Mouse (Mus musculus): Measurements from ENCODE around the gene Ndrg4. TPM values are rescaled to one million over a fixed set of nuclear protein-coding genes. Genes with fewer than 3 reads are reported as not detected.
A peak's percentile ranks its signal among the peaks of the same experiment; 100 is the strongest.

The Ndrg4 gene
- polyA plus RNA-seq, 1 experiment from 2014 or later, result 21.0 TPM

DNA sequence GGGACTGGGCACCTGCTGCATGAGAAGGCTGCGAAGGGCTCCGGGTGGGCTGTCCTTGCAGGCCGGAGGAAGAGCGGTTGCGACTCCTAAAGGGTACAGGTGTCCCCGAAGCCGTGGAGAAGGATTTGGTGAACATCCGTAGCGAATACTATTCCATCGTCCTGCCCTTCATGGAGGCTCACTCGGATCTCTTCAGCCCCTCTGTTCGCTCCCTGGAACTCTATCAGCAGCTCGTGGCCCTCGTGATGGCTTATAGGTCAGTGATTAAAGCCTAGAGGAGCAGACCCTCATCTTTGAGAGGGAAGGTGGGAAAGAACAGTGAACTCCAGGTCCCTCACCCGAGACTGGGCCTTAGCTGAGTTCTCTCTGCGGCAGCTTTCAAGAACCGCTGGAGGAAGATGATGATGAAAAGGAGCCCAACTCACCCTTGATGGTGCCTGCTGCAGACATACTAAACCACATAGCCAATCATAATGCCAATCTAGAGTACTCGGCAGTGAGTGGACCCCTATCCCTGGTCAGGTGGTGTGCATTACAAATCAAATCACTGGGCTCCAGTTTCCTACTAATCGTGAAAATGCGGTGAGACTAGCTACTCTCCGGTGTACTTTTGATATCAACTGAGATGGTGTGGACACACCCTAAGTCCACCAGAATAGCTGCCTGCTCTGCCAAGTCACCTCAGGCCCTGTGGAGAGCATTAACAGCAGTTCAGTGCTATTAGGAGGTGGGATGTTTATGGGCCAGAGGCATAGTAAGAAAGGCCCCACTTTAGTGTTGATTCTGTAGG is 40.0 kb downstream of the Ndrg4 start:
- no peaks in the 10 kb centered on the region for H3K9me3 ChIP-seq (ENCODE audit: control insufficient read depth, low read depth, low read length)
- 19% methylated on average over 21 of the region's 21 CpGs for WGBS
- peak overlapping the region; percentile 64 for H3K9ac ChIP-seq (replicated peaks; ENCODE audit: low read depth, low read length)
- no peaks in the 10 kb centered on the region for H3K4me1 ChIP-seq (ENCODE audit: control insufficient read depth, insufficient read depth, low read length)
- H3K36me3 ChIP-seq (ENCODE audit: control insufficient read depth, insufficient read depth, low read length), result peaks cover 38% of the 10 kb centered on the region
- no peak overlapping the region for H3K27ac ChIP-seq (ENCODE audit: low read length)
- no peaks in the 10 kb centered on the region for H3K27me3 ChIP-seq (ENCODE audit: control insufficient read depth, insufficient read depth, low read length)
- no peak for ATAC-seq (ENCODE audit: insufficient number of reproducible peaks, insufficient read depth, low FRiP score, low read depth)
- H3K4me3 ChIP-seq (ENCODE audit: low read depth, low read length), result peak overlapping the region; percentile 76
- peak overlapping the region; percentile 91 for H3K4me2 ChIP-seq (replicated peaks; ENCODE audit: low read depth, low read length)

DNA sequence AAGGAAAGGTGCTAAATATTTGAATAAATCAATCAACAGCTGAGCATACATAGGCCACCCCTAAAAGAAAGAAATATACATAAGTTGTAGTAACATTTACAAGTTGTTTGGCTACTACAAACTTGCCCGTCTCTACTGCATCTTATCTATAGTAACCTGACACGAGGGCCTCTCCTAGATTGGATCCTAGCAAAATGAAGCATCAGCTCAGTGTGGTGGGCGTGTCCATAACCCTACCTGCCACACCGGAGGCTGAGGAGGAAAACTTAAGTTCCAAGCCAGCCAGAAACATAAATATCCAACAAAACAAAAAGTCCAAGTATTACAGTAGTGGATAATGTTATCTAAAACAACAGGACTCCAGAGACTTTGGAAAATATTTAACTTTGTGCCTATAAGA is 50.8 kb downstream of the Ndrg4 start:
- 74% methylated on average over 4 of the region's 4 CpGs for WGBS
- Histone ChIP-seq H3K9me3 (ENCODE audit: control insufficient read depth, low read depth, low read length) (no peaks in the 10 kb centered on the region), H3K27me3 (ENCODE audit: control insufficient read depth, insufficient read depth, low read length) (no peaks in the 10 kb centered on the region), H3K36me3 (ENCODE audit: control insufficient read depth, insufficient read depth, low read length) (peaks cover 81% of the 10 kb centered on the region), H3K4me1 (ENCODE audit: control insufficient read depth, insufficient read depth, low read length) (no peaks in the 10 kb centered on the region), H3K9ac (replicated peaks; ENCODE audit: low read depth, low read length) (no peak overlapping the region), H3K4me2 (replicated peaks; ENCODE audit: low read depth, low read length) (no peak overlapping the region), H3K4me3 (ENCODE audit: low read depth, low read length) (no peak overlapping the region), H3K27ac (ENCODE audit: low read length) (no peak overlapping the region)
- no peak for ATAC-seq (ENCODE audit: insufficient number of reproducible peaks, insufficient read depth, low FRiP score, low read depth)

DNA sequence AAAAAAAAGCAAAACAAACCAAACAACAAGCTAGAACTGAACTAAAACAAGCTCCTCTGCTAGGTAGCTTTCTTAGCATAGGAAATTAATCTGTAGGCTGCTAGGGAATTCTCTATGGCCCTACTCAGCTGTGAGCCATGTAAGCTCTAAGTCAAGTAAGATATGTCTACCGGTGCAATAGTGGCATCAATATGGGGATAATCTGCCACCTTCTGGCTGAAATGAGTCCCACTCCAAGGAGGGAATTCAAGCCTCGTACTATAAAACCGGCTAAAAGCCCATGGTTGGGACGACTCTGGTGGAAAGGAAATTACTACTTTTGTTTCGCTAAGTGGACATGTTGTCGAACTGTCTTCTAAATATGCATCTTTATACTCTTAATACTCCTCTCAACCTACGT is 61.8 kb downstream of the Ndrg4 start:
- Histone ChIP-seq H3K9ac (replicated peaks; ENCODE audit: low read depth, low read length) (no peak overlapping the region), H3K4me1 (ENCODE audit: control insufficient read depth, insufficient read depth, low read length) (no peaks in the 10 kb centered on the region), H3K27me3 (ENCODE audit: control insufficient read depth, insufficient read depth, low read length) (no peaks in the 10 kb centered on the region), H3K4me2 (replicated peaks; ENCODE audit: low read depth, low read length) (no peak overlapping the region), H3K9me3 (ENCODE audit: control insufficient read depth, low read depth, low read length) (no peaks in the 10 kb centered on the region), H3K36me3 (ENCODE audit: control insufficient read depth, insufficient read depth, low read length) (peaks cover 87% of the 10 kb centered on the region), H3K4me3 (ENCODE audit: low read depth, low read length) (no peak overlapping the region), H3K27ac (ENCODE audit: low read length) (no peak overlapping the region)
- WGBS, result 72% methylated on average over 7 of the region's 7 CpGs
- ATAC-seq (ENCODE audit: insufficient number of reproducible peaks, insufficient read depth, low FRiP score, low read depth), result no peak

DNA sequence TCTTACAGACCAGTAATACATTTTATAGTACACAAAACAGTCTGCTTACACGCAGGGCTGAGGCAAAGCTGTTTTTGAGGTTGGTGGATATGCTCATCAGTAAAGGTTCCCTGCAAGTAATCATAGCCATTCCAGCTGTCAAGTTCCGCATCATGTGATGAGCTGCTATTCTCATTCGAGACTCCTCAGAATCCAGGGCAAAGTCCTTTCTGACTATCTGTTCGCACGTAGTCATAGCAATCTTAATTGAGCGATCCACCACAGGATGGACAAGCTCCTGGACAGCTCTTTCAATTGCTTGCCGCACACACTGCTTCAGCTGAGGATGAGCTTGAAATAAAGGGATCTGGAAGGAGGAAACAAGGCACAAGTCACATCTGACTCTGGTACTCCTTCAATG is 65.0 kb downstream of the Ndrg4 start:
- WGBS, result 93% methylated on average over 7 of the region's 7 CpGs
- Histone ChIP-seq H3K27me3 (ENCODE audit: control insufficient read depth, insufficient read depth, low read length) (no peaks in the 10 kb centered on the region), H3K4me1 (ENCODE audit: control insufficient read depth, insufficient read depth, low read length) (no peaks in the 10 kb centered on the region), H3K9ac (replicated peaks; ENCODE audit: low read depth, low read length) (no peak overlapping the region), H3K4me2 (replicated peaks; ENCODE audit: low read depth, low read length) (no peak overlapping the region), H3K36me3 (ENCODE audit: control insufficient read depth, insufficient read depth, low read length) (peaks cover 93% of the 10 kb centered on the region), H3K4me3 (ENCODE audit: low read depth, low read length) (no peak overlapping the region), H3K9me3 (ENCODE audit: control insufficient read depth, low read depth, low read length) (no peaks in the 10 kb centered on the region), H3K27ac (ENCODE audit: low read length) (no peak overlapping the region)
- no peak for ATAC-seq (ENCODE audit: insufficient number of reproducible peaks, insufficient read depth, low FRiP score, low read depth)

DNA sequence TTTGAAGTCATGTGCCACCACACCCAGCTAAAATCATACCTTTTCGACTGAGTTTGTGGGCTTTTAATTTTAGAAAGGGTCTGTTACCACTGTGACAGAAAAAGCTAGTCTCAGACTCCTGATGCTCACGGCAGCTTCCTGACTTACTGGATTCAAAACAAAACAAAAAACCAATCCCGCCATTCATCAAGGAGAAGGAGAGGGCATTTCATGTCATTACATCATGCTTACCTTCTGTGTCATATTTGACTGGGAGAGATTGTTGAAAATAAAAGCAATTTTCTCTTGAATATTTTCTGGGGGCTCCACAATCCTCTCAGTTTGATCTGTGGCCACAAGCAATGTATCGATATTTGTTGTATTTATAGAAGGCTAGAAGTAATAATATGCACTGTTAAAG is 71.2 kb downstream of the Ndrg4 start:
- no peak for ATAC-seq (ENCODE audit: insufficient number of reproducible peaks, insufficient read depth, low FRiP score, low read depth)
- no peaks in the 10 kb centered on the region for H3K9me3 ChIP-seq (ENCODE audit: control insufficient read depth, low read depth, low read length)
- 93% methylated on average over 4 of the region's 4 CpGs for WGBS
- H3K4me1 ChIP-seq (ENCODE audit: control insufficient read depth, insufficient read depth, low read length), result no peaks in the 10 kb centered on the region
- peaks cover 86% of the 10 kb centered on the region for H3K36me3 ChIP-seq (ENCODE audit: control insufficient read depth, insufficient read depth, low read length)
- H3K4me2 ChIP-seq (replicated peaks; ENCODE audit: low read depth, low read length), result no peak overlapping the region
- no peaks in the 10 kb centered on the region for H3K27me3 ChIP-seq (ENCODE audit: control insufficient read depth, insufficient read depth, low read length)
- no peak overlapping the region for H3K27ac ChIP-seq (ENCODE audit: low read length)
- H3K4me3 ChIP-seq (ENCODE audit: low read depth, low read length), result no peak overlapping the region
- H3K9ac ChIP-seq (replicated peaks; ENCODE audit: low read depth, low read length), result no peak overlapping the region

DNA sequence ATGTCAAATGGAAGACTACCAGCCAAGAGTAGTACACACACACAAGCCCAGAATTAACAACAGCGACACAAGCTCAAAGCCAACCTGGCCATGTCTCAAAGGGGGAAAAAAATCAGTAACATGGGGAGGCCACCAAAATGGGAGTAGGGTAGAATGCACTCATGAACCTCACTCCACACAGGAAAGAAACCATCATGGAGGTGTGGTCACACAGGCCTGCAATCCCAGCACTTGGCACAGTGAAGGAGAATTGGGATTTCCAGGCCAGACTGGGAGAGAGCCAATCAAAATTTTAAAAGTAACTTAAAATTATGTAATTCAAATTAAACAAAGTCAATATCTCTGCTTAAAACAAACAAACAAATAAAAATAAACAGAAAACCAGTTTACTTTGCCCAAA is 75.1 kb downstream of the Ndrg4 start:
- no peak overlapping the region for H3K4me2 ChIP-seq (replicated peaks; ENCODE audit: low read depth, low read length)
- H3K36me3 ChIP-seq (ENCODE audit: control insufficient read depth, insufficient read depth, low read length), result peaks cover 73% of the 10 kb centered on the region
- H3K9ac ChIP-seq (replicated peaks; ENCODE audit: low read depth, low read length), result no peak overlapping the region
- H3K4me3 ChIP-seq (ENCODE audit: low read depth, low read length), result no peak overlapping the region
- H3K27me3 ChIP-seq (ENCODE audit: control insufficient read depth, insufficient read depth, low read length), result no peaks in the 10 kb centered on the region
- no peak for ATAC-seq (ENCODE audit: insufficient number of reproducible peaks, insufficient read depth, low FRiP score, low read depth)
- no peaks in the 10 kb centered on the region for H3K9me3 ChIP-seq (ENCODE audit: control insufficient read depth, low read depth, low read length)
- H3K27ac ChIP-seq (ENCODE audit: low read length), result no peak overlapping the region
- no peaks in the 10 kb centered on the region for H3K4me1 ChIP-seq (ENCODE audit: control insufficient read depth, insufficient read depth, low read length)
- whole genome bisulfite sequencing, result 100% methylated on average over 1 of the region's 1 CpGs

DNA sequence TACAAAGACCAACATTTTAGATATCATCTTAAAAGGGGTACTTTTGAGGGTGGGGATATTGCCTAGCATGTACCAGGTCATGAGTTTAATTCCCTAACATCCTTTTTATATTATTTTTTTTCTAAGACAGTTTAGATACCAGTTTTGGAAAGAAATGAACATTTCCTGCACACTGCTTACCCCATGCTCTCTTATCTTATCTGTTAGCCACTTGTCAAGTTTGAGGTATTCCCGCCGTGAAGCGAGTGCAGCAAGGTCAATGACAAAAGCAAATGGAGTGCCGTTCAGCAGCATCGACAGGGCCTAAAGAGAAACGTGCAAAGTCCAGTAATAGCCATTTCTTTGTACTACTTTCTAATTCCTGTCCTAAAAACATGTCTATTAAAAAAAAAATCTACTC is 83.5 kb downstream of the Ndrg4 start:
- Histone ChIP-seq H3K4me2 (replicated peaks; ENCODE audit: low read depth, low read length) (no peak overlapping the region), H3K9ac (replicated peaks; ENCODE audit: low read depth, low read length) (no peak overlapping the region), H3K27me3 (ENCODE audit: control insufficient read depth, insufficient read depth, low read length) (no peaks in the 10 kb centered on the region), H3K4me3 (ENCODE audit: low read depth, low read length) (no peak overlapping the region), H3K4me1 (ENCODE audit: control insufficient read depth, insufficient read depth, low read length) (no peaks in the 10 kb centered on the region), H3K9me3 (ENCODE audit: control insufficient read depth, low read depth, low read length) (no peaks in the 10 kb centered on the region), H3K27ac (ENCODE audit: low read length) (no peak overlapping the region), H3K36me3 (ENCODE audit: control insufficient read depth, insufficient read depth, low read length) (peaks cover 70% of the 10 kb centered on the region)
- WGBS, result 57% methylated on average over 6 of the region's 6 CpGs
- ATAC-seq (ENCODE audit: insufficient number of reproducible peaks, insufficient read depth, low FRiP score, low read depth), result no peak

DNA sequence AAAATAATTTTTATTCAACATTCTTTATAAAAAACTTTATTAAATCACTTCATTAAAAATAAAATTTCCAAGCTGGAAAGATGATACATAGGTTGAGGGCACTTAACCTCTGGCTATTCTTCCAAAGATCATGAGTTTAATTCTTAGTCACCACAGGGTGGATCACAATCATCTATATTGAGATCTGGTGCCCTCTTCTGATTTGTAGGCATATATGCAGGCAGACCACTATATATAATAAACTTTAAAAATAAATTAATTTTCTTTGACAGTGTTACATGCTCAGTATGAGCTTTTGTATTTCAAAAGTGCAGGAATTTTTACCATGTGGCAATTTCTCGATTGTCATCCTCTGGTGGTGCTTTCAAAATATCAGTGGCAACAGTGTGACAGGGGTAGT is 87.4 kb downstream of the Ndrg4 start:
- Histone ChIP-seq H3K9ac (replicated peaks; ENCODE audit: low read depth, low read length) (no peak overlapping the region), H3K36me3 (ENCODE audit: control insufficient read depth, insufficient read depth, low read length) (peaks cover 79% of the 10 kb centered on the region), H3K27ac (ENCODE audit: low read length) (no peak overlapping the region), H3K9me3 (ENCODE audit: control insufficient read depth, low read depth, low read length) (no peaks in the 10 kb centered on the region), H3K4me3 (ENCODE audit: low read depth, low read length) (no peak overlapping the region), H3K4me1 (ENCODE audit: control insufficient read depth, insufficient read depth, low read length) (no peaks in the 10 kb centered on the region), H3K27me3 (ENCODE audit: control insufficient read depth, insufficient read depth, low read length) (no peaks in the 10 kb centered on the region), H3K4me2 (replicated peaks; ENCODE audit: low read depth, low read length) (no peak overlapping the region)
- no peak for ATAC-seq (ENCODE audit: insufficient number of reproducible peaks, insufficient read depth, low FRiP score, low read depth)
- 95% methylated on average over 1 of the region's 1 CpGs for WGBS

Data from stomach, embryonic 14.5 days (tissue).